Mouse (Mus musculus): ENCODE measurements at regions not wholly inside any gene's neighbourhood (a gene's known extent, or its start where the extent isn't known, plus 50 kb on each side); places are given as distances from the start of the nearest gene placed in this dataset.

DNA sequence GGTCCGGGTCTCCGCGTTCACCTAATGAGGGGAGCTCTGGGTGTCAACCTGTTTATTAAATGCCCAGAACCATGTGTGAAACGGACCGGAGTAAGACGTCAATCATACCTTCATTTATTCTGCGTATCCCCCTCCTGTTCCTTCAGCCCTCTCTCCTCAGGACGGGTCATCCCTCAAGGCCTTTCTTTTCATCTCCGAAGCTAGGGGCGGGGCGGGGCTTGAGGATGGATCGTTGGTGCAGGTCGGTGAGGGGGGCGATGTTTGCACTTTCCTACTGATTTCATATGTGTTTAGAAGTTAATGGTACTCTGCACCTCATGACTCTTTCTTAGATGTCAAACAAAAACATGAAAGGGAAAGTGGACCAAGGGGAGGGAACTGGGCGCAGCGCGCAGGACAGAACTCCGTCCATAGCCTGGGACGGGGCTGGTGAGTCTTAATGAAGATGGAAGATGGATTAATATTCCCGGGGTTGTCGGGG, 400.1 kb downstream of the Med13l start:
- TF ChIP-seq EP300 (IDR thresholded peaks at IDR 0.05) (no peak), CTCF (IDR thresholded peaks at IDR 0.05) (no peak)

Data from lung, postnatal 0 days (tissue).